Mouse (Mus musculus) hindbrain, embryonic 12.5 days (tissue): ENCODE results near the gene Lrrc61. TPM values are rescaled to one million over a fixed set of nuclear protein-coding genes. Genes with fewer than 3 reads are reported as not detected.

Source experiments
- ATAC-seq: fragments of 200-750 bp; cut with Nextera tagmentation; 2 replicates; pipeline ENCODE4 v1.8.0; 2017; ENCODE audit warnings: moderate TSS enrichment; ENCODE audit not compliant: low FRiP score
- H3K27ac ChIP-seq: fragments of 300-500 bp; sonication (generic); 2 replicates; pipeline ENCODE4 v1.5.1; 2016; ENCODE audit warnings: mild to moderate bottlenecking
- H3K27me3 ChIP-seq: fragments of 300-500 bp; sonication (generic); 2 replicates; pipeline ENCODE4 v1.6.1; 2016; ENCODE audit warnings: mild to moderate bottlenecking
- H3K36me3 ChIP-seq: fragments of 300-500 bp; sonication (generic); 2 replicates; pipeline ENCODE4 v1.6.1; 2016; ENCODE audit warnings: mild to moderate bottlenecking
- H3K4me1 ChIP-seq: fragments of 300-500 bp; sonication (generic); 2 replicates; pipeline ENCODE4 v1.6.1; 2016
- H3K4me2 ChIP-seq: fragments of 300-500 bp; sonication (generic); replicated peaks from 2 replicates; pipeline ENCODE4 v1.6.1; 2016; ENCODE audit warnings: mild to moderate bottlenecking
- H3K4me3 ChIP-seq: fragments of 300-500 bp; sonication (generic); 2 replicates; pipeline ENCODE4 v1.5.1; 2016; ENCODE audit warnings: mild to moderate bottlenecking
- H3K9ac ChIP-seq: fragments of 300-500 bp; sonication (generic); 2 replicates; pipeline ENCODE4 v1.6.1; 2016; ENCODE audit warnings: mild to moderate bottlenecking, moderate library complexity
- H3K9me3 ChIP-seq: fragments of 300-500 bp; sonication (generic); replicated peaks from 2 replicates; pipeline ENCODE4 v1.6.1; 2016; ENCODE audit warnings: mild to moderate bottlenecking
- WGBS: fragments of 180-500 bp; shearing (Covaris S2); methylation state at CpG from one replicate; pipeline ENCODE4 v1.1.7; 2016; 5-methylcytosine and 5-hydroxymethylcytosine counted together
- polyA plus RNA-seq: library from polyadenylated mRNA; unstranded; fragments of >200 nt; fragmentation: Nextera tagmentation; extraction: Ambion mirVana; gene quantifications from 2 replicates; pipeline ENCODE4 v1.2.1, GENCODE M21; 2016

The Lrrc61 gene
- polyA plus RNA-seq, 1 experiment from 2014 or later = 19.7 TPM

- Histone ChIP-seq H3K4me2 (no peak overlapping the region), H3K4me3 (no peak overlapping the region), H3K9ac (no peak overlapping the region), H3K27me3 (no peaks in the 10 kb centered on the region), H3K27ac (no peak overlapping the region), H3K9me3 (peaks cover 20% of the 10 kb centered on the region), H3K36me3 (peaks cover 45% of the 10 kb centered on the region), H3K4me1 (peaks cover 25% of the 10 kb centered on the region)
- 96% methylated on average over 27 of the region's 27 CpGs for WGBS
- ATAC-seq = no peak
Measured at GRCm38 (mm10) chr6:48597233-48597625, 42.6 kb downstream of the Lrrc61 start.

- Histone ChIP-seq H3K9ac (no peak overlapping the region), H3K36me3 (peaks cover 46% of the 10 kb centered on the region), H3K4me3 (no peak overlapping the region), H3K4me1 (peaks cover 13% of the 10 kb centered on the region), H3K4me2 (no peak overlapping the region), H3K27ac (0 out of 2 replicates have a peak overlapping the region, but pooled peaks have one; percentile 85), H3K9me3 (peaks cover 20% of the 10 kb centered on the region), H3K27me3 (no peaks in the 10 kb centered on the region)
- WGBS = 84% methylated on average over 1 of the region's 1 CpGs
- ATAC-seq = no peak
Measured at GRCm38 (mm10) chr6:48600594-48600993, 46.0 kb downstream of the Lrrc61 start.

GRCm38 (mm10) chr6:48601271-48602079 is 46.9 kb downstream of the Lrrc61 start, which contains the start of gene Zfp775:
TSS of gene Zfp775 (plus strand) at chr6:48602063.
- WGBS = 5% methylated on average over 42 of the region's 42 CpGs
- peaks cover 13% of the 10 kb centered on the region for H3K4me1 ChIP-seq
- peak within 1 kb of the TSS; percentile 89 for H3K9ac ChIP-seq
- no peaks in the 10 kb centered on the region for H3K27me3 ChIP-seq
- H3K4me3 ChIP-seq = peak within 1 kb of the TSS; percentile 62
- peaks cover 15% of the 10 kb centered on the region for H3K9me3 ChIP-seq
- H3K4me2 ChIP-seq = peak within 1 kb of the TSS; percentile 84
- H3K36me3 ChIP-seq = peaks cover 38% of the 10 kb centered on the region
- peak; percentile 100 for ATAC-seq
- peak within 1 kb of the TSS; percentile 85 for H3K27ac ChIP-seq

DNA sequence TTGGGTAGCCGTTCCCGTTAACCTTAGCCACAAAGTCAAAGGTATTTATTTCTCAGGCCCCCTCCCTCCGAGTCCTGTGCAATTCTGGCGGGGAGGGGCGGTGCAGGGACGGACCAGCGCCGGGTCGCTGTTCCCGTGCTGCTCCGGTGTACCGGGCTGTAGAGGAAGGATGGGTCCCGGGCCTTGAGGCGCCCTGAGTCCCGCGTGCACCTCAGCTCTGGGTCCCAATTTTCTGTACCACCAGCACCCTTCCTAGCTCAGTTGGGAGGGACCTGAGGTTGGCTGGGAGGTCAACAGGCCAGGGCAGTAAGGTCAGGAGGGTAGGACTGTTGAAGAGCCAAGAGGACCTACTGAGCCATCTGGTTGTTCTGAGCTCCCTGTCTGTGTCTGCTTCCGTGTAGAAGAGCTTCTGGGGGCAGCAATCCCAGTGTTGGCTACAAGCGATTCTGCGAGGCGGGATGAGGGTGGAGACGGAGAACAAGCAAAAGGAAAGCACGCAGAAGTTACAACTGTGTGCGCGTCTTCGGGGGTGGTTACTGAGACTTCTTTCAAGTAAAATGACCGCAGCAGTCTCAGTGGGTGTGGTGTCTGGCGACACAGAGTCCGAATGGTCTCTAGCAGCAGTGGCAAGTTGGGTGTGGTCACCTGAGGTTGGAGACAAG is 47.6 kb downstream of the Lrrc61 start:
- Histone ChIP-seq H3K36me3 (peaks cover 30% of the 10 kb centered on the region), H3K4me1 (peaks cover 13% of the 10 kb centered on the region), H3K4me3 (peak overlapping the region; percentile 62), H3K27ac (peak overlapping the region; percentile 85), H3K9me3 (peaks cover 8% of the 10 kb centered on the region), H3K4me2 (peak overlapping the region; percentile 84), H3K9ac (peak overlapping the region; percentile 89), H3K27me3 (no peaks in the 10 kb centered on the region)
- peak; percentile 89 for ATAC-seq
- 3% methylated on average over 28 of the region's 28 CpGs for WGBS

GRCm38 (mm10) chr6:48608124-48608523 is 53.5 kb downstream of the Lrrc61 start:
- peaks cover 13% of the 10 kb centered on the region for H3K36me3 ChIP-seq
- ATAC-seq = no peak

GRCm38 (mm10) chr6:48609512-48609911 is 54.9 kb downstream of the Lrrc61 start:
- 0 out of 2 replicates have a peak, but pooled peaks cover 3% of the 10 kb centered on the region for H3K4me1 ChIP-seq
- no peak overlapping the region for H3K4me2 ChIP-seq
- H3K36me3 ChIP-seq = peaks cover 27% of the 10 kb centered on the region
- H3K9me3 ChIP-seq = no peaks in the 10 kb centered on the region
- no peak for ATAC-seq
- WGBS = 46% methylated on average over 5 of the region's 7 CpGs
- H3K4me3 ChIP-seq = no peak overlapping the region
- no peak overlapping the region for H3K27ac ChIP-seq
- H3K27me3 ChIP-seq = no peaks in the 10 kb centered on the region
- H3K9ac ChIP-seq = no peak overlapping the region

More at GRCm38 (mm10) chr6:48608124-48608523, 53.5 kb downstream of the Lrrc61 start:
- Histone ChIP-seq H3K4me1 (0 out of 2 replicates have a peak, but pooled peaks cover 3% of the 10 kb centered on the region), H3K4me2 (no peak overlapping the region), H3K9me3 (no peaks in the 10 kb centered on the region), H3K27ac (no peak overlapping the region), H3K4me3 (no peak overlapping the region), H3K9ac (no peak overlapping the region), H3K27me3 (no peaks in the 10 kb centered on the region)
- WGBS = 70% methylated on average over 2 of the region's 2 CpGs

- 83% methylated on average over 3 of the region's 3 CpGs for WGBS
Measured at GRCm38 (mm10) chr6:48610657-48611056, 56.1 kb downstream of the Lrrc61 start.

DNA sequence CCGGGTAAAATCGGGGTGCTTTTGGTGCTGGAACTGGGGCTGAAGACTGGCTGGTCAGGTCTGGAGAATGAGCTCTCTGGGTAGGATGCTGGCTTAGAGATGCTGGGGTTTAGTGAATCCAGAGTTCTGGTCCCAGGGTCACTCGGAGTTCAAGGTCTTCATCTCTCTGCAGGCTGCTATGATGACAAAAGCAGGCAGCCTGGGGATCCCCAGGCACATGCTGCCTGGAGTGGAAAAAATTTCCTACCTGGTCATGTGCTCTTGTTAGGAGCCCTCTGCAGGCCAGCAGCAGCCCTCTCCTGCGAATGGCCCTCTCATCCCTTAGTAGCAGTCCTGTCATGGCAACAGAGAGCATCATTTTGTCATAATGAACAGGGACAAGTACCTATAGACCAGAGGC is 58.9 kb downstream of the Lrrc61 start:
- H3K4me1 ChIP-seq = 0 out of 2 replicates have a peak, but pooled peaks cover 3% of the 10 kb centered on the region
- no peak overlapping the region for H3K4me3 ChIP-seq
- no peak overlapping the region for H3K4me2 ChIP-seq
- ATAC-seq = no peak
- H3K27me3 ChIP-seq = no peaks in the 10 kb centered on the region
- WGBS = 90% methylated on average over 4 of the region's 4 CpGs
- no peak overlapping the region for H3K27ac ChIP-seq
- peaks cover 38% of the 10 kb centered on the region for H3K36me3 ChIP-seq
- H3K9me3 ChIP-seq = no peaks in the 10 kb centered on the region
- H3K9ac ChIP-seq = no peak overlapping the region

More at GRCm38 (mm10) chr6:48610657-48611056, 56.1 kb downstream of the Lrrc61 start:
- no peaks in the 10 kb centered on the region for H3K9me3 ChIP-seq
- H3K36me3 ChIP-seq = peaks cover 31% of the 10 kb centered on the region
- no peak overlapping the region for H3K9ac ChIP-seq
- H3K27me3 ChIP-seq = no peaks in the 10 kb centered on the region
- H3K4me2 ChIP-seq = no peak overlapping the region
- H3K4me1 ChIP-seq = 0 out of 2 replicates have a peak, but pooled peaks cover 3% of the 10 kb centered on the region
- H3K4me3 ChIP-seq = no peak overlapping the region
- no peak overlapping the region for H3K27ac ChIP-seq
- no peak for ATAC-seq

DNA sequence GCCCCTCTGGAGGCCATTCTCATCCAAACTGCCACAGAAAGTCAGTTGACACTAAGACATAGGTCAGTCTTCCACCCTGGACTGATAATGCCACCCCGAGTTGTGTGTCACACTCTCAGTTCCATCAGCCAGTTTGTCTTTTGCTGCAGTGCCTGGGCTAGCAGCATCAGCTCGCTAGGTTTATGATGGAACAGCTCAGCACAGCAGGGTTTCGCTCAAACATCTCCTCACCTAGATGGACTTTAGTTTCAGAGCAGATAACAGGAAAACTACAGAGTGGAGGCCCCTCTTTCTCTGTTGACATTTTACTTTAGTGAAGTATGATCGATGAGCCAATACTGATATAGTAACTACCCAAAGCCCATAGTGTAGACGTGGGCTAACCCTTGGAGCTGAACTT is 60.2 kb downstream of the Lrrc61 start:
- H3K36me3 ChIP-seq = peaks cover 46% of the 10 kb centered on the region
- WGBS = 94% methylated on average over 5 of the region's 5 CpGs
- no peaks in the 10 kb centered on the region for H3K9me3 ChIP-seq
- H3K27ac ChIP-seq = no peak overlapping the region
- H3K9ac ChIP-seq = no peak overlapping the region
- no peaks in the 10 kb centered on the region for H3K27me3 ChIP-seq
- ATAC-seq = no peak
- H3K4me1 ChIP-seq = no peaks in the 10 kb centered on the region
- no peak overlapping the region for H3K4me3 ChIP-seq
- H3K4me2 ChIP-seq = no peak overlapping the region

DNA sequence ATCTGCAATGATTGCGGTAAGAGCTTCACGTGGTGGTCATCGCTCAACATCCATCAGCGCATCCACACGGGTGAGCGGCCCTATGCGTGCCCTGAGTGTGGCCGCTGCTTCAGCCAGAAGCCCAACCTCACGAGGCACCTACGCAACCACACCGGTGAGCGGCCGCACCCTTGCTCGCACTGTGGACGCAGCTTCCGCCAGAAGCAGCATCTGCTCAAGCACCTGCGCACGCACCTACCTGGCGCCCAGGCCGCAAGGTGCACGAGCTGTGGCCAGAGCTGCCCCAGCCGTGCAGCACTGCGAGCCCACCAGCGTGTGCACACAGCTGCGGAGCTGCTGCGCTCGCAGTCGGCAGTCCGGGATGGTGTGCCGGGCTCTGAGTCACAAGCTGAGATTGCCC is 65.4 kb downstream of the Lrrc61 start:
- no peaks in the 10 kb centered on the region for H3K4me1 ChIP-seq
- no peak overlapping the region for H3K9ac ChIP-seq
- ATAC-seq = no peak
- no peak overlapping the region for H3K4me3 ChIP-seq
- WGBS = 94% methylated on average over 30 of the region's 30 CpGs
- no peaks in the 10 kb centered on the region for H3K27me3 ChIP-seq
- H3K9me3 ChIP-seq = no peaks in the 10 kb centered on the region
- H3K27ac ChIP-seq = no peak overlapping the region
- H3K4me2 ChIP-seq = no peak overlapping the region
- peaks cover 42% of the 10 kb centered on the region for H3K36me3 ChIP-seq
